ENCODE assay signal across 8 mouse cellular contexts in genomic region chr10:81143157-81143633, GRCm38 (mm10). TPM values are rescaled to one million over a fixed set of nuclear protein-coding genes. Genes with fewer than 3 reads are reported as not detected.
DNase-seq lines count a peak whose midpoint lies in the region; ATAC-seq and TF ChIP-seq lines count a peak whose summit lies in the region.

No protein-coding gene starts in this region.

- no peak overlapping the region for H3K4me2 ChIP-seq in kidney, embryonic 16.5 days (replicated peaks; ENCODE audit: low read depth, low read length)

- H3K36me3 ChIP-seq in liver, adult 2 months (ENCODE audit: control insufficient read depth, insufficient read depth, low read length): peaks cover 7% of the 10 kb centered on the region
- H3K36me3 ChIP-seq in kidney, embryonic 16.5 days (ENCODE audit: insufficient read depth, low read length): peaks cover 52% of the 10 kb centered on the region

- peaks cover 78% of the 10 kb centered on the region for H3K79me2 ChIP-seq in liver, adult 2 months (ENCODE audit: control insufficient read depth, insufficient read depth, low read length)

- H3K4me3 ChIP-seq in liver, adult 2 months (ENCODE audit: insufficient read depth, low read depth, low read length): no peak overlapping the region
- H3K4me3 ChIP-seq in kidney, embryonic 16.5 days (ENCODE audit: low read length): no peak overlapping the region

- H3K9me3 ChIP-seq in kidney, embryonic 16.5 days (ENCODE audit: low read length): no peaks in the 10 kb centered on the region

- peak; percentile 77 to 87 for DNase-seq in adrenal gland, adult (ENCODE audit: inconsistent age in 2 of 2, low spot score in 1 of 2)
- no peak for DNase-seq in adrenal gland, adult 8-10 months
- no peak for DNase-seq in liver, adult 2 months (ENCODE audit: extremely low read depth, low read depth, low spot score)
- DNase-seq in liver: no peak
- DNase-seq in cerebellum, adult 8-10 months: peak; percentile 66
- DNase-seq in lung, postnatal 14 days: peak; percentile 50
- no peak for DNase-seq in layer of hippocampus, adult 11-12 months (ENCODE audit: low spot score)

- no peak overlapping the region for H3K27ac ChIP-seq in liver, adult 2 months (replicated peaks; ENCODE audit: insufficient read depth, low read depth, low read length)
- H3K27ac ChIP-seq in kidney, embryonic 16.5 days (ENCODE audit: low read length): no peak overlapping the region

- no peak for TF ChIP-seq POLR2A in liver, adult 2 months (IDR thresholded peaks at IDR 0.05; ENCODE audit: extremely low read depth, insufficient read depth, low read length)

- ATAC-seq in kidney, embryonic 16.5 days (ENCODE audit: low FRiP score, low TSS enrichment): no peak

- WGBS in liver, adult 2 months: 85% methylated on average over 7 of the region's 7 CpGs
- WGBS in kidney, embryonic 16.5 days: 90% methylated on average over 7 of the region's 7 CpGs

- H3K27me3 ChIP-seq in liver, adult 2 months (ENCODE audit: control insufficient read depth, insufficient read depth, low read length): no peaks in the 10 kb centered on the region
- no peaks in the 10 kb centered on the region for H3K27me3 ChIP-seq in kidney, embryonic 16.5 days (ENCODE audit: insufficient read depth, low read length)

- 0 out of 2 replicates have a peak, but pooled peaks have one; percentile 2 for TF ChIP-seq CTCF in liver, adult 2 months (IDR thresholded peaks at IDR 0.05; ENCODE audit: low read depth, low read length)

- H3K9ac ChIP-seq in liver, adult 2 months (ENCODE audit: low read depth, low read length): no peak overlapping the region
- no peak overlapping the region for H3K9ac ChIP-seq in kidney, embryonic 16.5 days (replicated peaks; ENCODE audit: low read length)

- peaks cover 20% of the 10 kb centered on the region for H3K4me1 ChIP-seq in liver, adult 2 months (ENCODE audit: control insufficient read depth, insufficient read depth, low read length)
- peaks cover 36% of the 10 kb centered on the region for H3K4me1 ChIP-seq in kidney, embryonic 16.5 days (ENCODE audit: insufficient read depth, low read length)

RNA-seq across cellular contexts. Expression of gene Zbtb7a, which starts 8.2 kb away (rescaled TPM):
- total RNA-seq in adrenal gland, adult 8-10 months (2022): 10 to 100 TPM; 86.5 to 94.0 (median 92.3) TPM
- total RNA-seq in liver, adult 2 months (2014; rRNA removed): 10.0 and 14.2 TPM in 2 replicates
- 28.6 and 34.0 TPM in 2 replicates for polyA plus RNA-seq in liver, adult 2 months (2012; rRNA removed)
- 24.4 and 25.2 TPM in 2 replicates for polyA plus RNA-seq in kidney, embryonic 16.5 days (2015; fragmentation: Nextera tagmentation; extraction: Ambion mirVana)

RNA-seq across cellular contexts. Expression of gene Pias4, which starts 24.5 kb away (rescaled TPM):
- 10 to 100 TPM; 22.8 to 32.5 (median 30.1) TPM for total RNA-seq in adrenal gland, adult 8-10 months (2022)
- total RNA-seq in liver, adult 2 months (2014; rRNA removed): 8.9 and 10.1 TPM in 2 replicates
- polyA plus RNA-seq in liver, adult 2 months (2012; rRNA removed): 17.8 and 22.7 TPM in 2 replicates
- 51.0 and 56.2 TPM in 2 replicates for polyA plus RNA-seq in kidney, embryonic 16.5 days (2015; fragmentation: Nextera tagmentation; extraction: Ambion mirVana)

RNA-seq across cellular contexts. Expression of gene Eef2, which starts 33.2 kb away (rescaled TPM):
- total RNA-seq in adrenal gland, adult 8-10 months (2022): 1,000 to 10,000 TPM; 1,447 to 1,655 (median 1,598) TPM
- 812 and 946 TPM in 2 replicates for total RNA-seq in liver, adult 2 months (2014; rRNA removed)
- 1,151 and 1,204 TPM in 2 replicates for polyA plus RNA-seq in liver, adult 2 months (2012; rRNA removed)
- 663 and 672 TPM in 2 replicates for polyA plus RNA-seq in kidney, embryonic 16.5 days (2015; fragmentation: Nextera tagmentation; extraction: Ambion mirVana)

RNA-seq across cellular contexts. Expression of gene Map2k2, which starts 37.5 kb away (rescaled TPM):
- total RNA-seq in adrenal gland, adult 8-10 months (2022): 100 to 1,000 TPM; 169 to 227 (median 204) TPM
- total RNA-seq in liver, adult 2 months (2014; rRNA removed): 46.6 and 61.1 TPM in 2 replicates
- 192 and 231 TPM in 2 replicates for polyA plus RNA-seq in liver, adult 2 months (2012; rRNA removed)
- 195 and 207 TPM in 2 replicates for polyA plus RNA-seq in kidney, embryonic 16.5 days (2015; fragmentation: Nextera tagmentation; extraction: Ambion mirVana)

RNA-seq across cellular contexts. Expression of gene Dapk3, which starts 39.6 kb away (rescaled TPM):
- 10 to 100 TPM; 67.7 to 88.0 (median 81.8) TPM for total RNA-seq in adrenal gland, adult 8-10 months (2022)
- 14.1 and 16.0 TPM in 2 replicates for total RNA-seq in liver, adult 2 months (2014; rRNA removed)
- polyA plus RNA-seq in liver, adult 2 months (2012; rRNA removed): 42.5 and 44.2 TPM in 2 replicates
- 38.4 and 39.3 TPM in 2 replicates for polyA plus RNA-seq in kidney, embryonic 16.5 days (2015; fragmentation: Nextera tagmentation; extraction: Ambion mirVana)

Comparison
In these comparisons a context has a peak if more than half of its experiments do, and no peak if none do; other contexts are left out.
1. DNase-seq: peak in adrenal gland, adult (2 of 2), cerebellum, adult 8-10 months (single experiment) and lung, postnatal 14 days (single experiment); none in adrenal gland, adult 8-10 months (single experiment), liver, adult 2 months (single experiment), liver (single experiment) and layer of hippocampus, adult 11-12 months (single experiment).